Mouse (Mus musculus) layer of hippocampus, adult 9-10 months (tissue): ENCODE results near the gene Emc7.
"Not testable (repeated sequence)": the region's sequence is repeated elsewhere in the genome, so short reads cannot be mapped to it uniquely, and the experiment has no call there.

Experiments
- DNase-seq: peaks from one replicate; pipeline ENCODE4 v3.0.0; 2022; ENCODE audit warnings: low spot score

Gene Emc7

GRCm38 (mm10) chr2:112454862-112455564 is at the start of gene Emc7:
Emc7 (plus strand) TSS chr2:112454997.
- peak; percentile 83 for DNase-seq

DNA sequence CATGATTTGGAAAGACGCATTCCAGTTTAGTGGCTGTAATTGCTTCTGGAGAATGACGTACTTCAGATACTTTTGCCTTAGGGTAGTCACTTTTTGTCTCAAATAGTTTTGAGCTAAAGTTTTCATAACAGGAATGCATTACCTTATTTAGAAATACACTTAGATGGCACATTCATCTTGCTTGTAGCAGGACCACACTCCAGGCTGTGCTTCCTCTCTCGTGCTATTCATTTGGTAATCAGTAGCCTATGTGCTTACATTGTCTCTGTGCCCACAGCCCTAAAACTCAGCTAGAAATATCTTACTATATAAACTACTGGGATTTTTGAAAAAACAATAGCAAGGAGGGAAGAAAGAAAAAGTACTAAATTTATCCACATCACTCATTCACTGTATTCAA is 47.8 kb upstream of the Emc7 start:
- no peak for DNase-seq

GRCm38 (mm10) chr2:112425308-112425707 is 29.5 kb upstream of the Emc7 start:
- DNase-seq = no peak

GRCm38 (mm10) chr2:112428534-112428933 is 26.3 kb upstream of the Emc7 start:
- not testable (repeated sequence) for DNase-seq

- DNase-seq = no peak
Measured at GRCm38 (mm10) chr2:112429665-112430064, 25.1 kb upstream of the Emc7 start.

DNA sequence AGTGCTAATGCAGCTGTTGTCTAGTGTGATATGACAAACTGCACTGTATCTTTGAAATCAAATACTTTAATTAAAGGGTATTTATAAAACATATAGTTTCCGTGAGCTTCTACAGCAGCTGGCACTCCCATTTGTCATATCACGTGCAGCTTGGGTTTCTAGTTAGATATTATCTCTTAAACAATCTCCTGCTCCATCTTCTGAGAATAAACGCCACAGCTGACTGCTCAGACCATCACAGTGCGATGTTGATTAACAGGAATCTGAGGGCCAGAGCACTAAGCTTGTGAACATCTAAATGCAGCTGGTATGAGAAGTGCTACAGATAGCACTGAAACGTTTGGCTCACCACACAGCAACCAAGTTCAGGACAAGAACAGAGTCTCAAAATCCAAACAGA is 24.4 kb upstream of the Emc7 start:
- no peak for DNase-seq

DNA sequence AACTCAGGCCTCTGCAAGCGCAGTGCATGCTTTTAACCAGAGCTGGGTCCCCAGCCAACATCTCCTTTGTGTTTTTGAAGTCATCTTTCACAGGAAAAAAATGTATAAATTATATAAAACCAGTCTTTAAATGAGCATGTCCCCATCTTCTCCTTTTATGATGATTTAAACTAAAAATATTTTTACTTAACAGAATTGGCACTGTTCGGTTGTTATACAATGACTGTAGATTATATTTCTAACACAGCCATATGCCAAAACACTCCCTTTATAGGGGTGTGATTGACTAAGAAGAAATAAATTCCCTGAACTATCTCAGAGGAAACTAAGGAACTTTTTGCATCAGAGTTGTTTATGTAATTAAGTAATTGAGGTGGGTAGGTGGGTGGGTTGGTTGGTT is 22.3 kb upstream of the Emc7 start:
- no peak for DNase-seq

DNA sequence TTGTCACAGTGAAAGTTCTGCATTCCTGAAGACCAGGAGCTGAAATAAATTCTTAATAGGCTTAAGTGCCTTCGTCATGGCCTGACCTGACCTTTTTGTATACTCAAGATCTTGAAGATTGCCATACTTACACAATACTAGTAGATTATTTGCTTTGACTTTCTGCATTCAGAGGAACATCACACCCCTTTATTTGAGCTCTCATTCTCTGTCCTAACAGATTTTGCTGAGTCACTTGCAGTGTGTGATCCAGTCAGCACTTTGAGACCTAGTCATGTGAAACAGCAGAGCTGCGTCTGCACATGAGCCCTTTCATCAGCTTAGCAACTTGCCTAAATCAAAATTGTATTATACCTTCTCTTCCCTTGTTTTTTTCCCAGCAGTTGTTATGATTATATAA is 21.4 kb upstream of the Emc7 start:
- no peak for DNase-seq

- no peak for DNase-seq
Measured at GRCm38 (mm10) chr2:112436292-112436691, 18.5 kb upstream of the Emc7 start.

DNA sequence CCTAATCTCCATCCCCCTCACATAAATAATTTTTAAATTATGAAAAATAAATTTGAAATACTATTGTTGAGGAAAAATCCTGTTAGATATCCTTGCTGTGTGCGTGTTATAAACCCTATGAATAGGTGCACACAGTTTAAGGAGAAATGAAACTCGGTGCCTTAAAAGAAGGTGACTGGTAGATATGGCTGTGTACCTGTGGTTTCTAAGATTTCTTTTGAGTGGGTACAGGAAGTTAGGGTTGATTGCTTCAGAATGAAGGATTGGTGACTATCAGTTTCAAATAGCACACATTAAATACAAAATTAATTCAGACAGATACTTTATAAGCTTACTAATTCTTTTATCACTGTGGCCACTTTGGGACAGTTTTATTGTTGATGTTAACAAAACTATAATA is 17.2 kb upstream of the Emc7 start:
- no peak for DNase-seq

GRCm38 (mm10) chr2:112443491-112443890 is 11.3 kb upstream of the Emc7 start:
- DNase-seq = no peak

- DNase-seq = no peak
Measured at GRCm38 (mm10) chr2:112445511-112445910, 9.3 kb upstream of the Emc7 start.

DNA sequence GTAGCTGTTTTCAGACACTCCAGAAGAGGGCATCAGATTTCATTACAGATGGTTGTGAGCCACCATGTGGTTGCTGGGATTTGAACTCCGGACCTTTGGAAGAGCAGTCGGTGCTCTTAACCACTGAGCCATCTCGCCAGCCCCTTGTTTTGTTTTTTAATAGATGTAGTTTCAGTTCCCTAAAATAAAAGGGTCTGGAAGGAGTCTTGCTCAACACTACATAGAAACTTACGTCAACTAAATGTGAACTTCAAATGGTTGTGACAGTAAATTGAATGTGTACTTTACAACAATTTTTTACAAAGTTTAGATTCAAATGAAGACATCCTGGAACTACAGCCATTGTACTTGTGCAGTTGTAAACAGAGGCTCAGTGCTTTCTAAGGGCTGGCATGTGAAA is 6.8 kb upstream of the Emc7 start:
- not testable (repeated sequence) for DNase-seq

DNA sequence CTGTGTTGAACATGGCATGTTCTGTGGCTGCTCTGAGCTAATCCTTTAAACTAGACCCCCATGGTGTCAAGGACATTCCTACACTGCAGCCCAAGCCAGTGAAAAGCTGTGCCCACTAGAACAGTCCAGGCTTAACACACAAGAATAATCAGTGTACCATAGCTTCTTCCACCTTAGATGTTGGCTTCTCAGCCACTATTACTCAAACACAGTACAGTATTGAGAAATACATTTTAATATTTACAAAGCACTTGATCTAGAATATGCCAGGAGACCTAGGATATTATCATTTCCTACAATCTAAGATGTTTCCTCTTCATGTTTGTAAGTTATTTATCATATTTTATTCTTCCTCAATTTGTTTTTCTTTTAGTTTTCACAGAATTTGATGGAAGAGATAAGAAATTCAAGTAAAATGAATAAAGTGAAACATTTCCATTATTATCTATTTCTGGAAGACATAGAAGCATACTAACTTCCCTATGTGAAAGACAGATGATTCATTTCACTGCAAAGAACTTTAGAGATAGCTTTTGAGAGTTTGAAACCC is 6.2 kb upstream of the Emc7 start:
- DNase-seq = no peak

DNA sequence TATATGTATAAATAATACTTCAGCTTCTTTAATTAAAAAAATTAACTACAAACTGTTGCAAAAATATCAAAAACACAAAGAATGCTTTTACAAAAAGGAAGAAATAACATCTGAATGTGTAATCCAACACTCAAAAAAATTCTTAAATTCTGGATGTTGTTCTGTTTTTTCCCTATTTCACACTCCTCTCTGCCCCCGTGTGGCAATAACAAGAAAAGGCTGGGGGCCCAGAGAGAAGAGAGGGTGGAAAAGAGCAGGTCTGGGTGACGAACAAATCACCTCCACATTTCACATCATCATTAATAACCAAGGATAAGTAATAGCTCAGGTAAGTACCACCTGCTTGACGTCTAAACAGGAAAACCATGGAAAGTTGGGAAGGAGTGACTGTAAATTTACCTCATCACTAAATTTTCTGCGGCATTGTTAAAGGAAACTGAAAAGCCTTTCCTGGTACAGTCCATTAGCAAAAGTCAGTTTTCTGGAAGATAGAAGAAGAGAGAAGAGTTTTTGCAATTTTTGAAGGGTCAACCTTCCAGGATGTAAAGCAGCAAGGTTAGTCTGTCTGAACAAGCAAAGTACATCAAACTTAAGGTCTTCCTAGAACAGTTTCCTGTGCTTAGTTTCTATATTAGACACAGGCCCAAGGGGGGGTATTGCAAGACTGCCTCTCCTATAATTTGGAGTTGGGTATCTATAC is 5.0 kb upstream of the Emc7 start:
- DNase-seq = no peak

- not testable (repeated sequence) for DNase-seq
Measured at GRCm38 (mm10) chr2:112452513-112452912, 2.3 kb upstream of the Emc7 start.

DNA sequence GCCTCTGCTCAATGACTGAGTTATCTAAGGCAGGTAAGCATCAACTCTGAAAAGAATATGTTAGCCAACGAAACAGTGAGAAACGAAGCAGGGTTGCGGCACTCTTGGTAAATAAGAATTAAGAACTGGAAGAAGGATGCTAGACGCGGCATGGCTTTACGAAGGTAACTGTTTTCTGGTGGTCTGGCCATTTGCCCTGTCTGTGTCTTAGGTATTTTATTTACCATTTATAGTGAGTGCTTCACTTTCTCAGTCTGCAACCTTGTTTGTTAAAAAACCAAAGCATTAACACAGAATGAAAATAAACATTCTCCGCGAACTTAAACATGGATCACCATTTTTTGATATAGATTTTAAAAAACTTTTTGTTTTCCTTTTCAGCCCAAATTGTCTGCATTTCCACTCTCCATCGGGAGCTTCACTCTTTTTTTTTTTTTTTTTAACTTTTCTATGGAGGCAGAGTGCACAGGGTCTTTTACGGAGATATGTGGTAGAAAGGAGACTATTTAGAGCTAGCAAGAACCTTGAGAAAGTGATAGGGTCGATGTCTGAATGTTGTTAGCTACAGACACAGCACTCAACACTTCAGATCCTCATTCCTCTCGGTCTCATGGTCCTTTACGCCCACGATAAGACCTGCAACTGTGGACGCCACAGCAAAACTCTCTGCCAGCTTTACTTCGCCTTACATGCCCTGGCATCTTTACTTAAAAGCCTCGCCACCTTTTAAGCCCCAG is 504 bp upstream of the Emc7 start:
- no peak for DNase-seq

DNA sequence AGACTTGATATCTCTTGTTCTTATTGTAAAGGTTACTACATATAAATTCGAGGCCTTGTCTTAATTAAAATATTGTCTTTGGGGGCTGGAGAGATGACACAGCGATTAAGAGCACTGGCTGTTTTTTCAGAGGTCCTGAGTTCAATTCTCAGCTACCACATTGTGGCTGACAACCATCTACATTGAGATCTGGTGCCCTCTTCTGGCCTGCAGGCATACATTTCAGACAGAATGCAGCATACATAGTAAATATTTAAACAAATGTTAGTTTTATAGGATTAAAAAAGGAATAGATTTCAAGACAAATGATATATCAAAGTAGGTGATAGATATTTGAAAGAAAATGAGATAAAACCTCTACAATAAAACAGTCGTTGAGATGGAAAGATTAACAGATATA is 5.8 kb downstream of the Emc7 start:
- DNase-seq = no peak

- DNase-seq = no peak
Measured at GRCm38 (mm10) chr2:112469542-112469941, 14.7 kb downstream of the Emc7 start.

DNA sequence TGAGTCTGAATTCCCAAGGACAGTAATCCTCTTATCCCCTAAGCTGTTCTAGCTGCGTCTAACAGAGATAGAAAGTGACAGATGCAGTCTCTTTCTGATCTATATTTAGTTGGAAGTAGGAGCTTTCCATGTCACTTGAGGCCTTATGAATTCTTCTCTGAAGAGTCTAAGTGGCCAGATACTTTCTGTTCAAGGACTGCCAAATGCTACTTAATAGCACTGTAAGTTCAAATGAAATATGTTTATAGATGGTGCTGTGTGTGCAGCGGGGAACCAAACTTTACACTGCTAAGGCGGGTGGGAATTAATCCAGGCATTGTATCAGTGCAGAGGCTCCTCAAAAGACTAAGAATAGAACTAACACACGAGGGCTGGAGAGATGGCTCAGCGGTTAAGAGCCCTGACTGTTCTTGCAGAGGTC is 16.2 kb downstream of the Emc7 start:
- no peak for DNase-seq

DNA sequence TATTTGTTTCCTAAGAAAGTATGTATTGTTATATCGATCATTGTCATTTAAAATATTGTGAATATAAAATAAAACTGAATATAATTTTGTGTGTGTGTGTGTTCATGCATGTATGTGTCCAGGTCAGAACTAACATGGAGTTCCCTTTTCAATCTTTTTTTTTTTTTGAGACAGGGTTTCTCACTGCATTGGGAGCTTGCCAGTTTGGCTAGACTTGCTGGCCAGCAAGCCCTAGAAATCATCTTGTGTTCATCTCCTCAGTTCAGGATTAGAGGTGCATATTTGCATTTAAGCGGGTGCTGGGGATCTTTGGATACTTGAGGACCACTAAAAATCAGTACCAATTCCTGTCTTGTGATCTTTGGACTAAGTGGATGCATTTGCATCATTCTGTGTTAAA is 17.3 kb downstream of the Emc7 start:
- DNase-seq = no peak

DNA sequence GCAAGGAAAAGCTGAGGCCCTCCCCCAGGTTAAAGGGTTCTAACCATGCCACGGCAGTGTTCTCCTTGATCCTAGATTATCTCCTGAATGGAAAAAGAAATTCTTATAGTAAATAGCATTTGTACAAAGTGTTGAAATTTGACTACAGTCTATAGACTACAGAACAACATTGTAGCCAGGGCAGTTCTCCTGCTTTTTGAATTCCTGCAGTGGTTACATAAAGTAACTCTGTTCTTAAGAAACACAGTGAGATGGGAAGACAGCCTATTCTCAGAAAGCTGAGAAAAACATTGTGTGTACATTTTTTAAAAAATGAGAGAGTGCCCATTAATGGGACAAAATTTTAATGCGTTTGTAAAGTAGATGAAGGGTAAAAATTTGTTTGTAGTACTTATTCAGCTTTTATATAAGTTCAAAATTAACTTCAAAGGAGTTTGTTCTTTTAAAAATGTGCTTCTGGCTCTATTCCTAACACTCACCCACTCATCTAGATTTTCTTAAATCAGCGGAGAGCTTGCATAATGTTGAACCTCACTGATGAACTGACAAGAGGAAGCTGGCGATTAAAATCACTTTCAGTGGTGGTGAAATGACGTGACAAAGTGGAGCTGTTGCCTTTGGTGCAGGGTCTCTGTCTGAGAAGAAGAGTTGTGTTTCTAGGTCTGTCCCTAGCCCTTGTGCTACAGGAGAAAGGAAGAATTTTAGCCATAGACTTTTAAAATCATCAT is 20.4 kb downstream of the Emc7 start:
- DNase-seq = no peak
